Mouse (Mus musculus): Measurements from ENCODE around the gene Hmces.

The Hmces gene

GRCm38 (mm10) chr6:87980374-87981029 is 66.8 kb downstream of the Hmces start:
- TF ChIP-seq GATA4 (IDR thresholded peaks at IDR 0.05; ENCODE audit: insufficient replicate concordance, low read length) = no peak

- no peak for TF ChIP-seq GATA4 (IDR thresholded peaks at IDR 0.05; ENCODE audit: insufficient replicate concordance, low read length)
These were observed 67.3 kb downstream of the Hmces start for GRCm38 (mm10) chr6:87981030-87981485.

DNA sequence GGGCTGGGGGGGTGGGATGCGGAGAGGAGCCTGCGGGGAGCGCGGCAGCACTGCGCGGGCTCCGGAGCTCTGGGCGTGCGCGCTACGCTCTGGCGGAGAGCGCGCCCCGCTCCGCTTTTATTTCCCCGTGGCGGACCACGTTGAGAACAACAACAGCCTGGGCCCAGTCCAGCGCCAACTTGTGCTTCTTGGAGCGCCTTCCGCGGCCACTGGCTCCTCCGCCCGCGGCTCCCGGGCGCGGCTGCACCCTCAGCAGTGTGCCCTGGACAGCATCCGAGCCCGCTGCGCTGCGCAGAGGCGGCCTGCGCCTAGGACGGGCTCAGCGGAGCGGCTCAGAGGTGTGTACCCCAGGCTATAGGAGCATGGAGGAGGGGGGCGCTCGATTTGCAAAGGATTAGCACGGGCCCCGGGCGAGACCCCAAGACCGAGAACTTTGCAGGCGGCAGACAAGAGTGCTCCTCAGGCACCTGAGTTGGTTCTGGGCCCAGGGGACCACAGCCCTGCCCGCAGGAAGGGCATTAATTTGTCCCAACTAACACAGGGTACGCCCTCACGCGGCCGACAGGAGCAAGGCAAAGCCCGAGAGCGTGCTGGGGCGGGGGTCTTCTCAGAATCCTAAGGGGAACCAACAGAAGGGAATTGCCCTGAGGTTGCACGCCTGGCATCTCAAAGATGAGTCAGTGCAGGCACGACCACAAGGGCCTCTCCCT is 68.0 kb downstream of the Hmces start, which contains the start of gene H1fx:
H1fx (minus strand) TSS at position 91 of the 710 bp plus-strand sequence.
- TF ChIP-seq GATA4 (IDR thresholded peaks at IDR 0.05; ENCODE audit: insufficient replicate concordance, low read length) = no peak

DNA sequence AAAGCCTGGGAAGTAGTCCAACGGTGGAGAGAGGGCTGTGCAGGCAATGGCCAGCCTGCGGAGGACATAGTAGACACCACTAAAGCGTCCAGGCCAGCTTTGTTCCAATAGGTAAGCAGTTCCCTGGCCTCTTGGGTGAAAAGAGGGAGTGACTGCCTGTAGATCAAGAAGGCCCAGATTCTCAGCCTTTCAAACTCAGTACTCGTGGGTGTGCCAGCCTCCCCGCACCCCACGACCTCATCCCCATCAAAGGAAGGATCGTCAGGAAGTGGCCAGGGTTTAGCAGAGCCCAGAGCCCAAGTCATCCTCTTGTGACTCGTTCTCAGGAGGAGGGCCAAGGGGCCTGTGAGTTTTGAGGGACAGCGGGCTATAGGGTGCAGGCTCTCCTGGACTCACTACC is 68.8 kb downstream of the Hmces start:
- no peak for TF ChIP-seq GATA4 (IDR thresholded peaks at IDR 0.05; ENCODE audit: insufficient replicate concordance, low read length)

Measured in liver, adult (tissue).